Mouse (Mus musculus) forebrain, embryonic 16.5 days (tissue): ENCODE data around the gene Vasn. TPM values are rescaled to one million over a fixed set of nuclear protein-coding genes. Genes with fewer than 3 reads are reported as not detected.
A peak's percentile ranks its signal among the peaks of the same experiment; 100 is the strongest.
"Not testable (repeated sequence)": the region's sequence is repeated elsewhere in the genome, so short reads cannot be mapped to it uniquely, and the experiment has no call there.

Experiments
- ATAC-seq: fragments of 200-750 bp; cut with Nextera tagmentation; 2 replicates; pipeline ENCODE4 v1.8.0; 2017; ENCODE audit warnings: mild to moderate bottlenecking, moderate library complexity
- H3K27ac ChIP-seq: fragments of 300-500 bp; sonication (generic); 2 replicates; pipeline ENCODE4 v1.5.1; 2014; ENCODE audit warnings: low read length, control low read depth
- H3K27me3 ChIP-seq: fragments of 300-500 bp; sonication (generic); replicated peaks from 2 replicates; pipeline ENCODE4 v1.6.1; 2014; ENCODE audit warnings: low read length; ENCODE audit not compliant: control insufficient read depth, insufficient read depth
- H3K36me3 ChIP-seq: fragments of 300-500 bp; sonication (generic); 2 replicates; pipeline ENCODE4 v1.6.1; 2014; ENCODE audit not compliant: control insufficient read depth, insufficient read depth
- H3K4me1 ChIP-seq: fragments of 300-500 bp; sonication (generic); replicated peaks from 2 replicates; pipeline ENCODE4 v1.6.1; 2014; ENCODE audit warnings: low read length; ENCODE audit not compliant: control insufficient read depth, insufficient read depth
- H3K4me2 ChIP-seq: fragments of 300-500 bp; sonication (generic); 2 replicates; pipeline ENCODE4 v1.6.1; 2014; ENCODE audit warnings: mild to moderate bottlenecking, low read length, control low read depth
- H3K4me3 ChIP-seq: fragments of 300-500 bp; sonication (generic); replicated peaks from 2 replicates; pipeline ENCODE4 v1.5.1; 2014; ENCODE audit warnings: mild to moderate bottlenecking, low read length, control low read depth
- H3K9ac ChIP-seq: fragments of 300-500 bp; sonication (generic); replicated peaks from 2 replicates; pipeline ENCODE4 v1.6.1; 2014; ENCODE audit warnings: low read depth, low read length, control low read depth
- H3K9me3 ChIP-seq: fragments of 300-500 bp; sonication (generic); 2 replicates; pipeline ENCODE4 v1.6.1; 2016; ENCODE audit warnings: low read length; ENCODE audit not compliant: control insufficient read depth
- WGBS: fragments of 180-500 bp; shearing (Covaris S2); extraction: QIAGEN DNeasy Blood & Tissue Kit; methylation state at CpG from one replicate; pipeline ENCODE4 v1.1.7; 2014; 5-methylcytosine and 5-hydroxymethylcytosine counted together
- polyA plus RNA-seq: library from polyadenylated mRNA; unstranded; fragments of >200 nt; fragmentation: Nextera tagmentation; extraction: Ambion mirVana; gene quantifications from 2 replicates; pipeline ENCODE4 v1.2.1, GENCODE M21; 2015

Gene Vasn
- polyA plus RNA-seq, 1 experiment from 2014 or later: 3.2 TPM

GRCm38 (mm10) chr16:4683581-4684456, 44.1 kb downstream of the Vasn start:
- under 1% methylated on average over 54 of the region's 54 CpGs for WGBS

DNA sequence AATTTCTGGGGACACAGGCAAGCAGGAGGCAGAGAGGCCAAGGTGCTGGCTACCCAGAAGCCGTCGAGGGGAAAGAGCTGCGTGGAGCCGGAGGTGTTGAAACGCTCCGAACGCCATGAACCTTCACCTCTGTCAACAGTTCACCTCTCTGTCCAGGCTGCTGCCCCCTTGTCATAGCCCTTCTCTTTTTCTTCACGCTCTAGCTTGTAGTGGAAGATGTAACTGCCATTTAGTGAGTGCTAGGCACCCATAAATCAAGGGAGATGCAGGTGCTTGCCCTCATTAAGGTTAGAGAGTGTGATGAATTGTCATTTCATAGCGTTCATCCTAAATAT, 44.7 kb downstream of the Vasn start:
- no peak; the same call in 1 of the 2 replicates for ATAC-seq
- Histone ChIP-seq H3K27ac (no peak overlapping the region), H3K4me1 (peaks cover 15% of the 10 kb centered on the region), H3K36me3 (peaks cover 8% of the 10 kb centered on the region), H3K4me3 (peak overlapping the region; percentile 93), H3K4me2 (peak overlapping the region; percentile 95), H3K9me3 (no peaks in the 10 kb centered on the region), H3K27me3 (no peaks in the 10 kb centered on the region), H3K9ac (peak overlapping the region; percentile 96)
- 3% methylated on average over 9 of the region's 9 CpGs for WGBS

More at GRCm38 (mm10) chr16:4683581-4684456, 44.1 kb downstream of the Vasn start:
- H3K4me3 ChIP-seq: peak overlapping the region; percentile 93
- H3K9ac ChIP-seq: peak overlapping the region; percentile 96
- ATAC-seq: peak; percentile 90
- 0 out of 2 replicates have a peak, but pooled peaks cover 3% of the 10 kb centered on the region for H3K36me3 ChIP-seq
- peaks cover 20% of the 10 kb centered on the region for H3K4me1 ChIP-seq
- H3K4me2 ChIP-seq: peak overlapping the region; percentile 95
- peak overlapping the region; percentile 81 for H3K27ac ChIP-seq
- H3K27me3 ChIP-seq: no peaks in the 10 kb centered on the region
- H3K9me3 ChIP-seq: no peaks in the 10 kb centered on the region

- WGBS: 100% methylated on average over 4 of the region's 4 CpGs
- not testable (repeated sequence) for ATAC-seq, H3K9me3 ChIP-seq, H3K27me3 ChIP-seq, H3K4me3 ChIP-seq, H3K4me2 ChIP-seq, H3K9ac ChIP-seq, H3K4me1 ChIP-seq, H3K27ac ChIP-seq
- peaks cover 30% of the 10 kb centered on the region for H3K36me3 ChIP-seq
These were observed 49.6 kb downstream of the Vasn start for GRCm38 (mm10) chr16:4689371-4689770.

Other genes starting within 250 kb of the Vasn start
- 2.5 and 2.8 TPM in 2 replicates for gene Adcy9, start 219.4 kb upstream of the Vasn start, polyA plus RNA-seq
- 45.2 and 48.8 TPM in 2 replicates for gene Srl, start 98.1 kb upstream of the Vasn start, polyA plus RNA-seq
- gene Tfap4, start 80.1 kb upstream of the Vasn start, polyA plus RNA-seq: 13.2 and 14.9 TPM in 2 replicates
- 10.8 and 12.1 TPM in 2 replicates for gene Glis2, start 45.2 kb upstream of the Vasn start, polyA plus RNA-seq
- 132 and 157 TPM in 2 replicates for gene Pam16, start 15.0 kb upstream of the Vasn start, polyA plus RNA-seq
- gene Dnaja3, start within 50 bp of the Vasn start, polyA plus RNA-seq: 60.3 and 61.9 TPM in 2 replicates
- gene Coro7, start 39.8 kb downstream of the Vasn start, polyA plus RNA-seq: 25.4 and 32.6 TPM in 2 replicates
- 88.8 and 94.4 TPM in 2 replicates for gene Nmral1, start 79.4 kb downstream of the Vasn start, polyA plus RNA-seq
- gene Hmox2, start 86.4 kb downstream of the Vasn start, polyA plus RNA-seq: 83.1 and 99.5 TPM in 2 replicates
- 107 and 119 TPM in 2 replicates for gene Cdip1, start 150.4 kb downstream of the Vasn start, polyA plus RNA-seq
- gene 4930562C15Rik, start 195.5 kb downstream of the Vasn start, polyA plus RNA-seq: 0.15 and 0.80 TPM in 2 replicates
- gene Ubald1, start 240.4 kb downstream of the Vasn start, polyA plus RNA-seq: 49.9 and 51.8 TPM in 2 replicates
- gene Mgrn1, start 246.3 kb downstream of the Vasn start, polyA plus RNA-seq: 104 and 108 TPM in 2 replicates